Mouse (Mus musculus): ENCODE measurements around the gene Itgav. TPM values are rescaled to one million over a fixed set of nuclear protein-coding genes. Genes with fewer than 3 reads are reported as not detected.

Gene Itgav
- 75.3 and 85.3 TPM in 2 replicates for polyA plus RNA-seq (2014; fragmentation: Nextera tagmentation; extraction: Ambion mirVana)

- H3K27me3 ChIP-seq (replicated peaks; ENCODE audit: control insufficient read depth, insufficient read depth, low read length), result no peaks in the 10 kb centered on the region
- peaks cover 19% of the 10 kb centered on the region for H3K4me1 ChIP-seq (replicated peaks; ENCODE audit: control insufficient read depth, insufficient read depth, low read length)
- DNase-seq (ENCODE audit: low spot score) (peak; percentile 89), ATAC-seq (replicated peaks; ENCODE audit: low FRiP score, low TSS enrichment, low read depth) (peak; percentile 97)
- under 1% methylated on average over 83 of the region's 84 CpGs for WGBS
- peak within 1 kb of the TSS; percentile 67 for H3K4me2 ChIP-seq (ENCODE audit: low read length)
- H3K9me3 ChIP-seq (ENCODE audit: control insufficient read depth, low read length), result no peaks in the 10 kb centered on the region
- H3K36me3 ChIP-seq (ENCODE audit: control insufficient read depth, insufficient read depth, low read length), result no peaks in the 10 kb centered on the region
- H3K4me3 ChIP-seq (ENCODE audit: low read depth, low read length), result peak within 1 kb of the TSS; percentile 84
- peak within 1 kb of the TSS; percentile 97 for H3K27ac ChIP-seq (ENCODE audit: low read depth)
- peak within 1 kb of the TSS; percentile 90 for H3K9ac ChIP-seq (ENCODE audit: low read length)
These were observed at the start of gene Itgav for GRCm38 (mm10) chr2:83723921-83724826. Gene Itgav (plus strand): TSS chr2:83724397.

- ATAC-seq (replicated peaks; ENCODE audit: low FRiP score, low TSS enrichment, low read depth) (no peak), DNase-seq (ENCODE audit: low spot score) (no peak)
- H3K9me3 ChIP-seq (ENCODE audit: control insufficient read depth, low read length), result no peaks in the 10 kb centered on the region
- no peak overlapping the region for H3K4me2 ChIP-seq (ENCODE audit: low read length)
- WGBS, result 83% methylated on average over 7 of the region's 7 CpGs
- no peaks in the 10 kb centered on the region for H3K27me3 ChIP-seq (replicated peaks; ENCODE audit: control insufficient read depth, insufficient read depth, low read length)
- no peak overlapping the region for H3K4me3 ChIP-seq (ENCODE audit: low read depth, low read length)
- no peaks in the 10 kb centered on the region for H3K4me1 ChIP-seq (replicated peaks; ENCODE audit: control insufficient read depth, insufficient read depth, low read length)
- H3K9ac ChIP-seq (ENCODE audit: low read length), result no peak overlapping the region
- peaks cover 20% of the 10 kb centered on the region for H3K36me3 ChIP-seq (ENCODE audit: control insufficient read depth, insufficient read depth, low read length)
- no peak overlapping the region for H3K27ac ChIP-seq (ENCODE audit: low read depth)
These were observed 49.8 kb upstream of the Itgav start for GRCm38 (mm10) chr2:83674421-83674820.

DNA sequence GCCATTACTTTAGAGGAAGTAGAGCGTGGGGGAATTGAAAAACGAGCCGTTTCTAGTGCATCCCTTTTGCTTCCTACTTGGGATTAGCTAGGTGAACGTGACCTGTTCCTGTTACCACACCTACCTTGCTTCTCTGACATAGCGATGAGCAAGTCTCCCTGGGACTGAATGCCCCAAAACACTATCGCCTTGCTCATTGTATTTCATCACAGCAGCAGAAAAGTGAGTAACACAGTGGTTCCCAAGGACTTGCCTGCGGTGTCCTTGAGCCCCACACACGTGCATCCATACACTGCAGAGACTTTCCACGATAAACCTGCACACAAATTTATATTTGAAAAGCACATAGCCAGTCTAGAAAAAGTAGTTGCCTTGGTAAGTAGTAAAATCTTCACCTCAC lies 49.3 kb upstream of the Itgav start:
- no peaks in the 10 kb centered on the region for H3K4me1 ChIP-seq (replicated peaks; ENCODE audit: control insufficient read depth, insufficient read depth, low read length)
- H3K9me3 ChIP-seq (ENCODE audit: control insufficient read depth, low read length), result no peaks in the 10 kb centered on the region
- H3K4me3 ChIP-seq (ENCODE audit: low read depth, low read length), result no peak overlapping the region
- no peaks in the 10 kb centered on the region for H3K27me3 ChIP-seq (replicated peaks; ENCODE audit: control insufficient read depth, insufficient read depth, low read length)
- H3K27ac ChIP-seq (ENCODE audit: low read depth), result no peak overlapping the region
- no peak overlapping the region for H3K9ac ChIP-seq (ENCODE audit: low read length)
- H3K4me2 ChIP-seq (ENCODE audit: low read length), result no peak overlapping the region
- 87% methylated on average over 9 of the region's 9 CpGs for WGBS
- DNase-seq (ENCODE audit: low spot score), result no peak
- ATAC-seq (replicated peaks; ENCODE audit: low FRiP score, low TSS enrichment, low read depth), result no peak
- peaks cover 19% of the 10 kb centered on the region for H3K36me3 ChIP-seq (ENCODE audit: control insufficient read depth, insufficient read depth, low read length)

GRCm38 (mm10) chr2:83675681-83676080 lies 48.5 kb upstream of the Itgav start:
- ATAC-seq (replicated peaks; ENCODE audit: low FRiP score, low TSS enrichment, low read depth) (no peak), DNase-seq (ENCODE audit: low spot score) (no peak)
- no peak overlapping the region for H3K9ac ChIP-seq (ENCODE audit: low read length)

DNA sequence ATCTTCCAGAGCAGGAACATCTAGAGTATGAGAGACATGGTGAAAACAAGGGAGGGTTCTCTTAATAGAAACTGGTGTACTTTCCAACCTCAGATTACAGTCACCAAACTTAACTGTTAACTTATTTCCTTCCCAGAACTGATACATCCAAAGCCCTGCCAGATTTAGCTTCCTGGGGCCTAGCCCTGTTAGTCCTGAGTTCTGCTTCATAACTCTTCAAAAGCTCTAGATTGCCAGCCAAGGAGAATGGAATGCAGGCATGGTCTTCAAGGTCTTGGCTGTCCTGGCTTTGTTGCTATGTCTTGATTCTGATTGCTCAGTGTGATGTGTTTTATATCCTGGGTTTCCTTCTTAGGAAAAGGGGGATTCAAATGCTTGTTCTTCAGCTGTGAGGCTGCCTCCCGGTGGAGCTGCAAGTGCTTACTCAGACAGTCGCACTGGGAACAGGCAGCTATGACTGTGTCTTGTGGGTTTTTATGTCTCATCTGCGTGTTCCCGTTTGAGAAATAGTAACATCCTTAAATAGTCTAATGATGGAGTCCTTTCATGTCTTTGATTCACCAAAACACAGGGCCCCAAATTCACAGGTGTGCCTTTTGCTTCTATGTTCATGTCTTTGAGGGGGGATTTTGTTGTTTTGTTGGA lies 47.8 kb upstream of the Itgav start:
- no peaks in the 10 kb centered on the region for H3K27me3 ChIP-seq (replicated peaks; ENCODE audit: control insufficient read depth, insufficient read depth, low read length)
- DNase-seq (ENCODE audit: low spot score) (no peak), ATAC-seq (replicated peaks; ENCODE audit: low FRiP score, low TSS enrichment, low read depth) (no peak)
- H3K9me3 ChIP-seq (ENCODE audit: control insufficient read depth, low read length), result no peaks in the 10 kb centered on the region
- no peak overlapping the region for H3K4me3 ChIP-seq (ENCODE audit: low read depth, low read length)
- H3K36me3 ChIP-seq (ENCODE audit: control insufficient read depth, insufficient read depth, low read length), result peaks cover 12% of the 10 kb centered on the region
- H3K4me2 ChIP-seq (ENCODE audit: low read length), result no peak overlapping the region
- no peak overlapping the region for H3K27ac ChIP-seq (ENCODE audit: low read depth)
- whole genome bisulfite sequencing, result 80% methylated on average over 4 of the region's 4 CpGs
- H3K9ac ChIP-seq (ENCODE audit: low read length), result no peak overlapping the region
- peaks cover 5% of the 10 kb centered on the region; the same call in 1 of the 2 replicates for H3K4me1 ChIP-seq (replicated peaks; ENCODE audit: control insufficient read depth, insufficient read depth, low read length)

More at GRCm38 (mm10) chr2:83675681-83676080, 48.5 kb upstream of the Itgav start:
- no peak overlapping the region for H3K4me2 ChIP-seq (ENCODE audit: low read length)
- H3K4me3 ChIP-seq (ENCODE audit: low read depth, low read length), result no peak overlapping the region
- H3K27me3 ChIP-seq (replicated peaks; ENCODE audit: control insufficient read depth, insufficient read depth, low read length), result no peaks in the 10 kb centered on the region
- H3K9me3 ChIP-seq (ENCODE audit: control insufficient read depth, low read length), result no peaks in the 10 kb centered on the region
- H3K4me1 ChIP-seq (replicated peaks; ENCODE audit: control insufficient read depth, insufficient read depth, low read length), result no peaks in the 10 kb centered on the region
- H3K36me3 ChIP-seq (ENCODE audit: control insufficient read depth, insufficient read depth, low read length), result peaks cover 12% of the 10 kb centered on the region
- 62% methylated on average over 5 of the region's 5 CpGs for WGBS
- H3K27ac ChIP-seq (ENCODE audit: low read depth), result no peak overlapping the region

GRCm38 (mm10) chr2:83681332-83681731 lies 42.9 kb upstream of the Itgav start:
- H3K4me3 ChIP-seq (ENCODE audit: low read depth, low read length), result no peak overlapping the region
- no peak overlapping the region; the same call in 1 of the 2 replicates for H3K4me2 ChIP-seq (ENCODE audit: low read length)
- H3K27ac ChIP-seq (ENCODE audit: low read depth), result no peak overlapping the region
- no peaks in the 10 kb centered on the region for H3K27me3 ChIP-seq (replicated peaks; ENCODE audit: control insufficient read depth, insufficient read depth, low read length)
- no peak for ATAC-seq (replicated peaks; ENCODE audit: low FRiP score, low TSS enrichment, low read depth)
- no peaks in the 10 kb centered on the region for H3K36me3 ChIP-seq (ENCODE audit: control insufficient read depth, insufficient read depth, low read length)
- peaks cover 13% of the 10 kb centered on the region for H3K4me1 ChIP-seq (replicated peaks; ENCODE audit: control insufficient read depth, insufficient read depth, low read length)
- H3K9ac ChIP-seq (ENCODE audit: low read length), result no peak overlapping the region
- DNase-seq (ENCODE audit: low spot score), result no peak
- no peaks in the 10 kb centered on the region for H3K9me3 ChIP-seq (ENCODE audit: control insufficient read depth, low read length)
- WGBS, result 64% methylated on average over 8 of the region's 8 CpGs

DNA sequence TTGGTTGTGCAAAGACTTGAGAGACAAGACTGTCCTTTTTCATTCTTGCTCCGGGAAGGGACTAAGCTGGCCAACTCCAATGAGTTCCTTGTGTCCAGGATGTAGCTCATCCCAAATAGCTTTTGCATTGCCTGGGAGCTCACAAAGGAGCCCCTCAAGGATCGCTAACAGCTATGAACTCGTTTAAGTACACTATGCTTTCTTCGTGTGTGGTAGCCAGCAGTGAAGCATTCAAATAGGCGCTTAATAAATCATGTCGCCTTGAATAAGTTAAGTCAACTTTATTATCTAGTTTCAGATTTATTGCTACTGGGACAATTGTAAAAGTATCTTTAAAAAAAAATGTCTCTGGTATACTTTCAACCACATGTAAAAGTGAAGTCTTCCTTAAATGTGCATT lies 42.4 kb upstream of the Itgav start:
- ATAC-seq (replicated peaks; ENCODE audit: low FRiP score, low TSS enrichment, low read depth), result no peak

GRCm38 (mm10) chr2:83682282-83682681 lies 41.9 kb upstream of the Itgav start:
- Histone ChIP-seq H3K27ac (ENCODE audit: low read depth) (no peak overlapping the region), H3K9me3 (ENCODE audit: control insufficient read depth, low read length) (no peaks in the 10 kb centered on the region), H3K9ac (ENCODE audit: low read length) (no peak overlapping the region), H3K4me3 (ENCODE audit: low read depth, low read length) (no peak overlapping the region), H3K27me3 (replicated peaks; ENCODE audit: control insufficient read depth, insufficient read depth, low read length) (no peaks in the 10 kb centered on the region), H3K4me1 (replicated peaks; ENCODE audit: control insufficient read depth, insufficient read depth, low read length) (peaks cover 13% of the 10 kb centered on the region), H3K4me2 (ENCODE audit: low read length) (no peak overlapping the region), H3K36me3 (ENCODE audit: control insufficient read depth, insufficient read depth, low read length) (no peaks in the 10 kb centered on the region)
- WGBS, result 24% methylated on average over 8 of the region's 8 CpGs
- DNase-seq (ENCODE audit: low spot score) (no peak), ATAC-seq (replicated peaks; ENCODE audit: low FRiP score, low TSS enrichment, low read depth) (no peak)

More for the DNA sequence above, 42.4 kb upstream of the Itgav start:
- WGBS, result 40% methylated on average over 6 of the region's 6 CpGs
- Histone ChIP-seq H3K4me2 (ENCODE audit: low read length) (no peak overlapping the region), H3K4me3 (ENCODE audit: low read depth, low read length) (no peak overlapping the region), H3K27me3 (replicated peaks; ENCODE audit: control insufficient read depth, insufficient read depth, low read length) (no peaks in the 10 kb centered on the region), H3K36me3 (ENCODE audit: control insufficient read depth, insufficient read depth, low read length) (no peaks in the 10 kb centered on the region), H3K9ac (ENCODE audit: low read length) (no peak overlapping the region), H3K27ac (ENCODE audit: low read depth) (no peak overlapping the region), H3K4me1 (replicated peaks; ENCODE audit: control insufficient read depth, insufficient read depth, low read length) (peaks cover 13% of the 10 kb centered on the region), H3K9me3 (ENCODE audit: control insufficient read depth, low read length) (no peaks in the 10 kb centered on the region)
- DNase-seq (ENCODE audit: low spot score), result no peak
